Mouse (Mus musculus): ENCODE data around the gene Tarbp2.

- TF ChIP-seq MAFK (IDR thresholded peaks at IDR 0.05; ENCODE audit: insufficient read depth, low read depth, low read length) (no peak), ZNF384 (IDR thresholded peaks at IDR 0.05; ENCODE audit: low read depth, low read length) (no peak), HCFC1 (IDR thresholded peaks at IDR 0.05; ENCODE audit: borderline replicate concordance, insufficient read depth, low read length) (no peak)
These were observed 49.2 kb upstream of the Tarbp2 start for GRCm38 (mm10) chr15:102468675-102469370.
